Mouse (Mus musculus) CH12.LX (cell line): Measurements from ENCODE around the gene Zfp52. TPM values are rescaled to one million over a fixed set of nuclear protein-coding genes. Genes with fewer than 3 reads are reported as not detected.
A peak's percentile ranks its signal among the peaks of the same experiment; 100 is the strongest.

Experiments used
- DNase-seq: peaks from one replicate; pipeline ENCODE4 v3.0.0-alpha.2; 2013; ENCODE audit errors: extremely low read depth
- H3K27ac ChIP-seq: 2 replicates; pipeline ENCODE4 v1.5.1; 2012; ENCODE audit warnings: low read depth, mild to moderate bottlenecking, control low read depth, moderate library complexity; ENCODE audit not compliant: insufficient read depth
- H3K27me3 ChIP-seq: replicated peaks from 2 replicates; pipeline ENCODE3; 2012; ENCODE audit warnings: inconsistent platforms
- H3K36me3 ChIP-seq, 2 experiments: replicated peaks in 1 of 2; 2 replicates each; pipeline versions ENCODE3 to v1.6.1; 2012; ENCODE audit warnings: inconsistent platforms in 1 of 2, low read length in 1 of 2, mild to moderate bottlenecking in 1 of 2, mixed read lengths in 1 of 2, moderate library complexity in 1 of 2; ENCODE audit not compliant: control insufficient read depth in 1 of 2, insufficient read depth in 1 of 2
- H3K4me1 ChIP-seq, 2 experiments: 2 replicates each; pipeline ENCODE4 v1.6.1; 2012; ENCODE audit warnings: inconsistent platforms in 1 of 2, moderate library complexity in 1 of 2; ENCODE audit not compliant: insufficient read depth in 2 of 2, control insufficient read depth in 1 of 2
- H3K4me2 ChIP-seq: 2 replicates; pipeline ENCODE4 v1.6.1; 2012; ENCODE audit warnings: low read depth, mild to moderate bottlenecking, control low read depth; ENCODE audit not compliant: poor library complexity, insufficient read depth, severe bottlenecking
- H3K4me3 ChIP-seq, 3 experiments: fragments of 150-350 bp in 1 of 3; sonication (generic) in 1 of 3; replicated peaks in 1 of 3; 2 replicates each; pipeline versions ENCODE3 to v1.5.1; 2011 to 2012; ENCODE audit warnings: low read depth in 2 of 3, low read length in 2 of 3, mild to moderate bottlenecking in 2 of 3, moderate library complexity in 2 of 3, control low read depth in 1 of 3, improper control_type of control experiment in 1 of 3, inconsistent platforms in 1 of 3, mixed read lengths in 1 of 3; ENCODE audit not compliant: poor library complexity in 1 of 3
- H3K79me2 ChIP-seq: replicated peaks from 2 replicates; pipeline ENCODE4 v1.6.1; 2012; ENCODE audit warnings: mild to moderate bottlenecking, moderate library complexity; ENCODE audit not compliant: control insufficient read depth, poor library complexity, insufficient read depth, severe bottlenecking; ENCODE audit errors: extremely low read depth
- H3K9ac ChIP-seq: 2 replicates; pipeline ENCODE4 v1.6.1; 2012; ENCODE audit warnings: low read depth, mild to moderate bottlenecking, control low read depth, moderate library complexity; ENCODE audit not compliant: insufficient read depth
- H3K9me3 ChIP-seq: replicated peaks from 2 replicates; pipeline ENCODE3; 2012; ENCODE audit warnings: low read length, inconsistent platforms, mixed read lengths
- BHLHE40 ChIP-seq: IDR thresholded peaks from 2 replicates; pipeline ENCODE4 v1.6.1; 2011; ENCODE audit warnings: mild to moderate bottlenecking, low read depth, low read length, improper control_type of control experiment
- CHD1 ChIP-seq: IDR thresholded peaks from 2 replicates; pipeline ENCODE4 v1.6.1; 2012; ENCODE audit warnings: low read depth, low read length, improper control_type of control experiment, inconsistent platforms
- CHD2 ChIP-seq: IDR thresholded peaks from 2 replicates; pipeline ENCODE4 v1.6.1; 2011; ENCODE audit warnings: low read length, improper control_type of control experiment
- CTCF ChIP-seq, 2 experiments: IDR thresholded peaks in 1 of 2; conservative IDR thresholded peaks in 1 of 2; 2 replicates each; pipeline ENCODE4 v1.5.1; 2011 to 2012; ENCODE audit warnings: low read depth in 2 of 2, low read length in 2 of 2, improper control_type of control experiment in 1 of 2, inconsistent platforms in 1 of 2, mild to moderate bottlenecking in 1 of 2, moderate library complexity in 1 of 2
- ELF1 ChIP-seq: IDR thresholded peaks from 2 replicates; pipeline ENCODE4 v1.6.1; 2014; ENCODE audit warnings: low read depth, mild to moderate bottlenecking, inconsistent platforms, low read length, improper control_type of control experiment
- GABPA ChIP-seq: IDR thresholded peaks from 2 replicates; pipeline ENCODE4 v1.6.1; 2012; ENCODE audit warnings: low read depth, low read length, improper control_type of control experiment, inconsistent platforms; ENCODE audit not compliant: insufficient replicate concordance
- JUN ChIP-seq: IDR thresholded peaks from 2 replicates; pipeline ENCODE4 v1.6.1; 2011; ENCODE audit warnings: low read depth, mild to moderate bottlenecking, low read length, improper control_type of control experiment, moderate library complexity; ENCODE audit not compliant: insufficient read depth
- KAT2A ChIP-seq: IDR thresholded peaks from 2 replicates; pipeline ENCODE4 v1.6.1; 2012; ENCODE audit warnings: low read length, improper control_type of control experiment, inconsistent platforms; ENCODE audit not compliant: insufficient replicate concordance
- MAX ChIP-seq: IDR thresholded peaks from 2 replicates; pipeline ENCODE4 v1.6.1; 2011; ENCODE audit warnings: low read length, improper control_type of control experiment
- MAZ ChIP-seq: IDR thresholded peaks from 2 replicates; pipeline ENCODE4 v1.6.1; 2012; ENCODE audit warnings: low read depth, mild to moderate bottlenecking, inconsistent platforms, low read length, improper control_type of control experiment, moderate library complexity
- MEF2A ChIP-seq: IDR thresholded peaks from 2 replicates; pipeline ENCODE4 v1.6.1; 2014; ENCODE audit warnings: low read depth, mild to moderate bottlenecking, inconsistent platforms, low read length, improper control_type of control experiment, borderline replicate concordance
- MYC ChIP-seq: IDR thresholded peaks from 2 replicates; pipeline ENCODE4 v1.6.1; 2011; ENCODE audit warnings: low read depth, mild to moderate bottlenecking, improper control_type of control experiment, low read length
- NELFE ChIP-seq: IDR thresholded peaks from 2 replicates; pipeline ENCODE4 v1.6.1; 2011; ENCODE audit warnings: low read depth, low read length, improper control_type of control experiment
- PAX5 ChIP-seq: IDR thresholded peaks from 2 replicates; pipeline ENCODE4 v1.6.1; 2012; ENCODE audit warnings: low read length, inconsistent platforms, mixed read lengths
- POLR2AphosphoS2 ChIP-seq: IDR thresholded peaks from 2 replicates; pipeline ENCODE4 v1.6.1; 2011; ENCODE audit warnings: low read depth, low read length, improper control_type of control experiment
- SIN3A ChIP-seq: IDR thresholded peaks from 2 replicates; pipeline ENCODE4 v1.6.1; 2012; ENCODE audit warnings: low read length, improper control_type of control experiment, inconsistent platforms
- SMC3 ChIP-seq: IDR thresholded peaks from 2 replicates; pipeline ENCODE4 v1.6.1; 2011; ENCODE audit warnings: low read depth, low read length, improper control_type of control experiment
- TBP ChIP-seq: conservative IDR thresholded peaks from 2 replicates; pipeline ENCODE4 v1.6.1; 2011; ENCODE audit warnings: low read depth, low read length, improper control_type of control experiment
- UBTF ChIP-seq: IDR thresholded peaks from 2 replicates; pipeline ENCODE4 v1.6.1; 2012; ENCODE audit warnings: low read depth, mild to moderate bottlenecking, inconsistent platforms, low read length, improper control_type of control experiment, moderate library complexity
- USF1 ChIP-seq: IDR thresholded peaks from 2 replicates; pipeline ENCODE4 v1.6.1; 2014; ENCODE audit warnings: low read depth, mild to moderate bottlenecking, inconsistent platforms, low read length, improper control_type of control experiment
- ZC3H11A ChIP-seq: IDR thresholded peaks from 2 replicates; pipeline ENCODE4 v1.6.1; 2012; ENCODE audit warnings: low read depth, mild to moderate bottlenecking, inconsistent platforms, low read length, improper control_type of control experiment
- ZKSCAN1 ChIP-seq: IDR thresholded peaks from 2 replicates; pipeline ENCODE4 v1.6.1; 2012; ENCODE audit warnings: low read depth, inconsistent platforms, low read length, improper control_type of control experiment, borderline replicate concordance
- ZMIZ1 ChIP-seq: IDR thresholded peaks from 2 replicates; pipeline ENCODE4 v1.6.1; 2012; ENCODE audit warnings: low read depth, mild to moderate bottlenecking, inconsistent platforms, low read length, improper control_type of control experiment
- dilution Hi-C: fragments of 300-500 bp; cut with MboI; formaldehyde crosslinking; loops from 2 replicates; pipeline ENCODE4 v1.14.3; 2020; ENCODE audit warnings: low sequenced_read_pairs; ENCODE audit not compliant: extremely low pct_unique_long_range_greater_than_20kb, extremely low pct_ligation_motif_present
- in situ Hi-C: fragments of 300-500 bp; cut with MboI; formaldehyde crosslinking; loops from 3 replicates; pipeline ENCODE4 v1.14.3; 2019; ENCODE audit warnings: low sequenced_read_pairs, low pct_ligation_motif_present, low pct_unique_long_range_greater_than_20kb, mixed read lengths
- polyA plus RNA-seq: library from polyadenylated mRNA; unstranded; fragments of >175 nt; gene quantifications from 2 replicates; pipeline ENCODE4 v1.2.1, GENCODE M21; 2012; ENCODE audit warnings: low read depth; ENCODE audit not compliant: insufficient read length
- total RNA-seq, 2 experiments: library from RNA; depleted of rRNA; stranded (reverse); fragments of 300-350 nt in 1 of 2; fragments of >200 nt in 1 of 2; gene quantifications; 2 replicates each; pipeline ENCODE4 v1.2.3; 2012 to 2014

The Zfp52 gene
- total and polyA plus RNA-seq, 3 experiments: 5.9 to 15.4 (median 8.6) TPM

DNA sequence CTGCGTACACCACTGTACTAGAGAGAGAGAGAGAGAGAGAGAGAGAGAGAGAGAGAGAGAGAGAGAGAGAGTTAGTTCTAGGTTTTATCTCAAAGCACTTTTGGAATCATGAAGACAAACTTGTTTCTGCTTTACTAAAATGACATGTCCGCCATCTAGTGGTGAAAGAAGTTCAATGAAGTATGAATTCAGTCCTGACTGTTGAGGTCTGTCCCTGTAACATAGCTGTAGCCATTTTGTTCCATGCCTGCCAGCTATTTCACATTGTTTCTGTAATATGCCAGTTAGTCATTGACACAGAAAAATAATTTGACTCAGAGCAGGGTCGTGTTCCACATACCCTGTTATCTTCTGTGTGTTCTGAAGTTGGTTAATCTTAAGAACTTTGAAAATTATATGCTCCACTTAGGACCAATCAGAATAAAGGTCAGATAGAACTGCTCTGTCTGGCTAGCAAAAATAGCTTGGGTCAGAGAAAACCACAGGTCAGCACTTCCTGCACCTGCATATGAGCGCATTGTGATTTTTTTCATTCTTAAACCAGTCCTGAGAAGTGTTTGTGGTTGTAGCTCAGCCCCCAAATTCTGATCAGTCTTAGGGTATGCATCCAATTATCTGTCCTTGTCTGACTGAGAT is 761 bp upstream of the Zfp52 start (continued):
- no peak for TF ChIP-seq KAT2A
- TF ChIP-seq UBTF: no peak
- 0 out of 2 replicates have a peak, but pooled peaks have one; percentile 33 for TF ChIP-seq MAZ
- TF ChIP-seq BHLHE40: peak; percentile 28; the same call in 1 of the 2 replicates
- no peak for TF ChIP-seq GABPA
- 0 out of 2 replicates have a peak, but pooled peaks have one; percentile 30 for TF ChIP-seq MAX
- TF ChIP-seq JUN: peak; percentile 11; the same call in 1 of the 2 replicates
- TF ChIP-seq SIN3A: peak; percentile 36; the same call in 1 of the 2 replicates
- TF ChIP-seq CTCF (conservative IDR thresholded peaks at IDR 0.05 in 1 of 2, IDR thresholded peaks at IDR 0.05 in 1 of 2; ENCODE audit: low read depth in 2 of 2, low read length in 2 of 2): peak; percentile 45 to 85
- peak; percentile 72 for TF ChIP-seq SMC3
- no peak for TF ChIP-seq ZKSCAN1
- no peak for TF ChIP-seq CHD2
- no peak for TF ChIP-seq POLR2AphosphoS2
- peak; percentile 82 for TF ChIP-seq MEF2A
- TF ChIP-seq PAX5: no peak

DNA sequence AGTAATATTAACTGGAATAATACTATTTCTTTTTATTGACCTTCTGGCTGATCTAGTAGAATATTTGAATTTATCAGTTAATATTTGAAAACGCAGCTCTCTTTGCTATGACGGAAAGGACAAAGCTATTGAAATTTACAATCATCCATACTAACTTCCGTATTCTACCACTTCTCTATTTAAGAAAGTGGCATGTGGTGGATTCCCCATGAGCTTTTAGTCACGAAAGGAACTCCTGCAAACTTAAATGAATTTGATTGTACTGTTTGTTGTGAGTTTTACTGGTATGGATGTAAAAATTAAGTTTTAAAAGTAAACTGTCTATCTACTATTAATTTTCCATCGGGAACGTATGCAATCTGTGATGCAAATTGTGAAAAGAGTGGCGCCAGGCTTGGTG is 757 bp downstream of the Zfp52 start:
- TF ChIP-seq MYC (peak; percentile 66; the same call in 1 of the 2 replicates), ELF1 (peak; percentile 38; the same call in 1 of the 2 replicates), CHD1 (no peak), MAX (no peak), JUN (no peak), NELFE (no peak), TBP (0 out of 2 replicates have a peak, but pooled peaks have one; percentile 20), ZMIZ1 (no peak), ZC3H11A (no peak), USF1 (no peak), BHLHE40 (peak; percentile 66; the same call in 1 of the 2 replicates)
- Histone ChIP-seq H3K36me3 (peaks cover 3 to 21% of the 10 kb centered on the region in 2 experiments), H3K27me3 (no peaks in the 10 kb centered on the region), H3K4me2 (peak overlapping the region; percentile 71), H3K9me3 (no peaks in the 10 kb centered on the region), H3K4me1 (peaks cover 4 to 29% of the 10 kb centered on the region in 2 experiments; a peak in 3 of 4 replicates), H3K27ac (peak overlapping the region; percentile 95; the same call in 1 of the 2 replicates), H3K9ac (peak overlapping the region; percentile 83), H3K79me2 (peaks cover 13% of the 10 kb centered on the region), H3K4me3 (peak overlapping the region; percentile 73 to 97 (median 79))
- dilution Hi-C loops (no loop called here), in situ Hi-C loops (no loop called here)
- DNase-seq: peak; percentile 33
